Comparison of ENCODE assay signal across 15 mouse cellular contexts in genomic region chr7:36247356-36247755, GRCm38 (mm10).
DNase-seq lines count a peak whose midpoint lies in the region; ATAC-seq lines count a peak whose summit lies in the region.
"Had no signal": no experiment of that assay in that cellular context is flagged by ENCODE, and none has a peak within 500 bp of the region (broad histone marks: within the 10 kb centered on the region; RNA-seq: fewer than 3 reads in every experiment).

No protein-coding gene starts in this region.

- H3K36me3 ChIP-seq in embryonic facial prominence, embryonic 14.5 days (ENCODE audit: control insufficient read depth, insufficient read depth, low read length), result no peaks in the 10 kb centered on the region
- no peaks in the 10 kb centered on the region for H3K36me3 ChIP-seq in embryonic facial prominence, embryonic 10.5 days (replicated peaks)
- H3K36me3 ChIP-seq in lung, embryonic 16.5 days (ENCODE audit: control insufficient read depth, insufficient read depth, low read length), result no peaks in the 10 kb centered on the region
- H3K36me3 ChIP-seq: intestine, embryonic 15.5 days; limb, embryonic 13.5 days; midbrain, embryonic 15.5 days had no signal

- H3K4me2 ChIP-seq in embryonic facial prominence, embryonic 14.5 days (ENCODE audit: low read depth, low read length), result no peak overlapping the region
- H3K4me2 ChIP-seq in lung, embryonic 16.5 days (ENCODE audit: low read depth, low read length), result no peak overlapping the region
- H3K4me2 ChIP-seq: intestine, embryonic 15.5 days; limb, embryonic 13.5 days; midbrain, embryonic 15.5 days had no signal

- no peak overlapping the region for H3K27ac ChIP-seq in embryonic facial prominence, embryonic 14.5 days (replicated peaks; ENCODE audit: low read depth, low read length)
- H3K27ac ChIP-seq in embryonic facial prominence, embryonic 10.5 days (replicated peaks), result no peak overlapping the region
- H3K27ac ChIP-seq in lung, embryonic 16.5 days (ENCODE audit: low read length), result no peak overlapping the region
- H3K27ac ChIP-seq: intestine, embryonic 15.5 days; limb, embryonic 13.5 days; midbrain, embryonic 15.5 days had no signal

- DNase-seq in embryonic facial prominence, embryonic 14.5 days (ENCODE audit: low spot score), result peak; percentile 22
- DNase-seq in embryonic facial prominence, embryonic 10.5 days (ENCODE audit: low spot score), result no peak
- peak; percentile 18 for DNase-seq in left cerebral cortex, postnatal 4 days
- no peak for DNase-seq in left cerebral cortex, adult 8-10 months (ENCODE audit: low spot score in 2 of 2)
- DNase-seq in ovary, postnatal 36 days (ENCODE audit: low spot score), result peak; percentile 21
- no peak for DNase-seq in layer of hippocampus, postnatal 10 days (ENCODE audit: low spot score in 2 of 2)
- DNase-seq in adrenal gland, adult 8-10 months, result no peak
- DNase-seq: cerebellum, adult 11 months; kidney, postnatal 36 days; retina, postnatal 1 day had no signal

- H3K9ac ChIP-seq in embryonic facial prominence, embryonic 14.5 days (ENCODE audit: low read depth, low read length), result no peak overlapping the region
- H3K9ac ChIP-seq in lung, embryonic 16.5 days (ENCODE audit: low read length), result no peak overlapping the region
- H3K9ac ChIP-seq: intestine, embryonic 15.5 days; limb, embryonic 13.5 days; midbrain, embryonic 15.5 days had no signal

- intact Hi-C loops in left cerebral cortex, postnatal 4 days (cut with DNase I), result no loop called here

- H3K27me3 ChIP-seq in embryonic facial prominence, embryonic 14.5 days (replicated peaks; ENCODE audit: control insufficient read depth, insufficient read depth, low read length), result no peaks in the 10 kb centered on the region
- H3K27me3 ChIP-seq in embryonic facial prominence, embryonic 10.5 days (replicated peaks; ENCODE audit: low read depth, poor library complexity, severe bottlenecking), result no peaks in the 10 kb centered on the region
- H3K27me3 ChIP-seq in lung, embryonic 16.5 days (ENCODE audit: control insufficient read depth, insufficient read depth, low read depth, low read length), result no peaks in the 10 kb centered on the region
- H3K27me3 ChIP-seq: intestine, embryonic 15.5 days; limb, embryonic 13.5 days; midbrain, embryonic 15.5 days had no signal

- no peak overlapping the region for H3K4me3 ChIP-seq in embryonic facial prominence, embryonic 14.5 days (ENCODE audit: low read depth, low read length)
- H3K4me3 ChIP-seq in embryonic facial prominence, embryonic 10.5 days, result no peak overlapping the region
- no peak overlapping the region for H3K4me3 ChIP-seq in lung, embryonic 16.5 days (ENCODE audit: low read length)
- H3K4me3 ChIP-seq: intestine, embryonic 15.5 days; limb, embryonic 13.5 days; midbrain, embryonic 15.5 days had no signal

- ATAC-seq in embryonic facial prominence, embryonic 14.5 days (ENCODE audit: low read depth), result no peak
- peak; percentile 69 for ATAC-seq in lung, embryonic 16.5 days (ENCODE audit: low read depth)
- ATAC-seq: forebrain, embryonic 14.5 days; intestine, embryonic 15.5 days; midbrain, embryonic 15.5 days had no signal

- H3K4me1 ChIP-seq in embryonic facial prominence, embryonic 14.5 days (ENCODE audit: control insufficient read depth, insufficient read depth, low read length), result no peaks in the 10 kb centered on the region
- no peaks in the 10 kb centered on the region for H3K4me1 ChIP-seq in embryonic facial prominence, embryonic 10.5 days
- no peaks in the 10 kb centered on the region for H3K4me1 ChIP-seq in lung, embryonic 16.5 days (replicated peaks; ENCODE audit: control insufficient read depth, insufficient read depth, low read length)
- H3K4me1 ChIP-seq: intestine, embryonic 15.5 days; limb, embryonic 13.5 days had no signal

- peaks cover 11% of the 10 kb centered on the region for H3K9me3 ChIP-seq in embryonic facial prominence, embryonic 14.5 days (ENCODE audit: control insufficient read depth, low read length)
- no peaks in the 10 kb centered on the region for H3K9me3 ChIP-seq in embryonic facial prominence, embryonic 10.5 days
- no peaks in the 10 kb centered on the region for H3K9me3 ChIP-seq in lung, embryonic 16.5 days (ENCODE audit: control insufficient read depth, low read length)
- H3K9me3 ChIP-seq: intestine, embryonic 15.5 days; limb, embryonic 13.5 days; midbrain, embryonic 15.5 days had no signal

Comparison
In these comparisons a context has a peak if more than half of its experiments do, and no peak if none do; other contexts are left out.
1. DNase-seq: peak in embryonic facial prominence, embryonic 14.5 days (single experiment), left cerebral cortex, postnatal 4 days (single experiment) and ovary, postnatal 36 days (single experiment); none in embryonic facial prominence, embryonic 10.5 days (single experiment), left cerebral cortex, adult 8-10 months (0 of 2), layer of hippocampus, postnatal 10 days (0 of 2) and adrenal gland, adult 8-10 months (single experiment).